In genomic region chr5:130044201-130044695, GRCm38 (mm10) we compare ENCODE assay signal across 8 mouse cellular contexts. TPM values are rescaled to one million over a fixed set of nuclear protein-coding genes. Genes with fewer than 3 reads are reported as not detected.
DNase-seq lines count a peak whose midpoint lies in the region; TF ChIP-seq lines count a peak whose summit lies in the region.

No protein-coding gene starts in this region.

- TF ChIP-seq POLR2A in CH12.LX (IDR thresholded peaks at IDR 0.05; ENCODE audit: low read depth, low read length) = no peak

- no peak for TF ChIP-seq EP300 in CH12.LX (IDR thresholded peaks at IDR 0.05; ENCODE audit: low read length)

- H3K9ac ChIP-seq in CH12.LX (ENCODE audit: insufficient read depth, low read depth) = no peak overlapping the region

- H3K36me3 ChIP-seq in heart, embryonic 10.5 days = peaks cover 80% of the 10 kb centered on the region
- peaks cover 73 to 94% of the 10 kb centered on the region in 2 experiments for H3K36me3 ChIP-seq in CH12.LX (replicated peaks in 1 of 2; ENCODE audit: control insufficient read depth in 1 of 2, insufficient read depth in 1 of 2, low read length in 1 of 2)

- no peak overlapping the region for H3K27ac ChIP-seq in heart, embryonic 10.5 days
- no peak overlapping the region for H3K27ac ChIP-seq in CH12.LX (ENCODE audit: insufficient read depth, low read depth)

- TF ChIP-seq RAD21 in CH12.LX (IDR thresholded peaks at IDR 0.05; ENCODE audit: low read depth, low read length) = peak; percentile 55

- no peaks in the 10 kb centered on the region; the same call in 1 of the 2 replicates for H3K79me2 ChIP-seq in CH12.LX (replicated peaks; ENCODE audit: control insufficient read depth, extremely low read depth, insufficient read depth, poor library complexity, severe bottlenecking)

- in situ Hi-C loops in CH12.LX (cut with MboI; ENCODE audit: low pct_ligation_motif_present, low pct_unique_long_range_greater_than_20kb, low sequenced_read_pairs) = no loop called here

- 0 out of 2 replicates have a peak, but pooled peaks cover 7% of the 10 kb centered on the region for H3K4me1 ChIP-seq in heart, embryonic 10.5 days
- H3K4me1 ChIP-seq in CH12.LX (ENCODE audit: control insufficient read depth in 1 of 2, insufficient read depth in 2 of 2) = peaks cover 0 to 10% of the 10 kb centered on the region in 2 experiments; a peak in 2 of 4 replicates

- intact Hi-C loops in left cerebral cortex, postnatal 14 days (cut with DNase I) = loop anchor here (5.0 kb wide), 1 partner anchor 93 kb away; no protein-coding TSS in a partner anchor

- peak; percentile 75 to 77 for DNase-seq in heart, adult 18-20 months
- DNase-seq in heart, embryonic 10.5 days (ENCODE audit: low spot score) = no peak
- no peak for DNase-seq in CH12.LX (ENCODE audit: extremely low read depth)
- DNase-seq in cerebellum, adult 11-12 months = peak; percentile 86
- DNase-seq in heart, adult 8-10 months (ENCODE audit: low spot score) = peak; percentile 70
- peak; percentile 48 to 71 for DNase-seq in left cerebral cortex, postnatal 14 days (ENCODE audit: low spot score in 2 of 2)
- DNase-seq in right cerebral cortex, postnatal 36 days (ENCODE audit: low spot score in 2 of 2) = peak; percentile 16 to 30
- no peak for DNase-seq in thymus, postnatal 25 days

- dilution Hi-C loops in CH12.LX (cut with MboI; ENCODE audit: extremely low pct_ligation_motif_present, extremely low pct_unique_long_range_greater_than_20kb, low sequenced_read_pairs) = no loop called here

- peaks cover 66% of the 10 kb centered on the region for H3K27me3 ChIP-seq in heart, embryonic 10.5 days (ENCODE audit: insufficient read depth, poor library complexity, severe bottlenecking)
- H3K27me3 ChIP-seq in CH12.LX (replicated peaks) = no peaks in the 10 kb centered on the region

- H3K4me2 ChIP-seq in CH12.LX (ENCODE audit: insufficient read depth, low read depth, poor library complexity, severe bottlenecking) = no peak overlapping the region

- 89% methylated on average over 7 of the region's 7 CpGs for WGBS in heart, embryonic 10.5 days

- no peaks in the 10 kb centered on the region for H3K9me3 ChIP-seq in heart, embryonic 10.5 days
- H3K9me3 ChIP-seq in CH12.LX (replicated peaks; ENCODE audit: low read length) = no peaks in the 10 kb centered on the region

- H3K4me3 ChIP-seq in heart, embryonic 10.5 days = no peak overlapping the region
- no peak overlapping the region for H3K4me3 ChIP-seq in CH12.LX (replicated peaks in 1 of 3; ENCODE audit: low read depth in 2 of 3, low read length in 2 of 3, poor library complexity in 1 of 3)

- peak; percentile 27 to 65; a peak in 3 of 4 replicates for TF ChIP-seq CTCF in CH12.LX (conservative IDR thresholded peaks at IDR 0.05 in 1 of 2, IDR thresholded peaks at IDR 0.05 in 1 of 2; ENCODE audit: low read depth in 2 of 2, low read length in 2 of 2)

TF ChIP-seq in CH12.LX, 34 proteins besides CTCF, POLR2A, EP300 and RAD21:
- TF ChIP-seq IRF4 (IDR thresholded peaks at IDR 0.05; ENCODE audit: low read depth, low read length) (no peak), USF1 (IDR thresholded peaks at IDR 0.05; ENCODE audit: low read depth, low read length) (no peak), TCF12 (IDR thresholded peaks at IDR 0.05; ENCODE audit: low read depth, low read length) (no peak), ELF1 (IDR thresholded peaks at IDR 0.05; ENCODE audit: low read depth, low read length) (no peak), SMC3 (IDR thresholded peaks at IDR 0.05; ENCODE audit: low read depth, low read length) (peak; percentile 63)
TF ChIP-seq in CH12.LX: peak in this region for 1.

RNA-seq across cellular contexts. Expression of gene Crcp, which starts 15.2 kb away (rescaled TPM):
- total RNA-seq in heart, adult 18-20 months (2021) = 10 to 100 TPM; 13.8 to 14.8 TPM
- 33.1 and 39.9 TPM in 2 replicates for polyA plus RNA-seq in heart, embryonic 10.5 days (2016; fragmentation: Nextera tagmentation; extraction: Ambion mirVana)
- total RNA-seq in CH12.LX (2012; rRNA removed) (42.3 and 50.2 TPM in 2 replicates), CH12.LX (2014; rRNA removed) (57.1 and 58.3 TPM in 2 replicates)
- 63.2 and 73.6 TPM in 2 replicates for polyA plus RNA-seq in CH12.LX (2012; ENCODE audit: insufficient read length, low read depth)
- 10 to 100 TPM; 11.5 to 16.1 (median 14.5) TPM for total RNA-seq in heart, adult 8-10 months (2022)
- total RNA-seq in left cerebral cortex, postnatal 14 days (2021) = 10 to 100 TPM; 30.1 to 33.7 TPM

RNA-seq across cellular contexts. Expression of gene Asl, which starts 15.2 kb away (rescaled TPM):
- 1 to 10 TPM; 4.6 to 5.0 TPM for total RNA-seq in heart, adult 18-20 months (2021)
- 25.1 and 35.9 TPM in 2 replicates for polyA plus RNA-seq in heart, embryonic 10.5 days (2016; fragmentation: Nextera tagmentation; extraction: Ambion mirVana)
- 54.4 and 70.4 TPM in 2 replicates for total RNA-seq in CH12.LX (2012; rRNA removed)
- total RNA-seq in CH12.LX (2014; rRNA removed) = 44.8 and 45.3 TPM in 2 replicates
- 60.1 and 61.0 TPM in 2 replicates for polyA plus RNA-seq in CH12.LX (2012; ENCODE audit: insufficient read length, low read depth)
- 1 to 10 TPM; 3.0 to 7.1 (median 6.3) TPM for total RNA-seq in heart, adult 8-10 months (2022)
- total RNA-seq in left cerebral cortex, postnatal 14 days (2021) = 10 to 100 TPM; 14.7 to 19.8 TPM

RNA-seq across cellular contexts. Expression of gene Tpst1, which starts 28.9 kb away (rescaled TPM):
- total RNA-seq in heart, adult 18-20 months (2021) = 1 to 10 TPM; 6.9 to 8.3 TPM
- 27.2 and 44.6 TPM in 2 replicates for polyA plus RNA-seq in heart, embryonic 10.5 days (2016; fragmentation: Nextera tagmentation; extraction: Ambion mirVana)
- total RNA-seq in CH12.LX (2012; rRNA removed) = 36.8 and 45.5 TPM in 2 replicates
- total RNA-seq in CH12.LX (2014; rRNA removed) = 49.9 and 52.5 TPM in 2 replicates
- polyA plus RNA-seq in CH12.LX (2012; ENCODE audit: insufficient read length, low read depth) = 43.2 and 50.4 TPM in 2 replicates
- total RNA-seq in heart, adult 8-10 months (2022) = 10 to 100 TPM in 1 of 4 experiments, 1 to 10 TPM in 3; 8.2 to 10.6 (median 9.3) TPM
- total RNA-seq in left cerebral cortex, postnatal 14 days (2021) = 10 to 100 TPM; 36.1 to 40.8 TPM

RNA-seq across cellular contexts. Expression of gene Gusb, which starts 41.4 kb away (rescaled TPM):
- 10 to 100 TPM; 14.1 TPM for total RNA-seq in heart, adult 18-20 months (2021)
- polyA plus RNA-seq in heart, embryonic 10.5 days (2016; fragmentation: Nextera tagmentation; extraction: Ambion mirVana) = 47.3 and 56.8 TPM in 2 replicates
- 180 and 187 TPM in 2 replicates for total RNA-seq in CH12.LX (2012; rRNA removed)
- total RNA-seq in CH12.LX (2014; rRNA removed) = 72.4 and 73.4 TPM in 2 replicates
- 200 and 210 TPM in 2 replicates for polyA plus RNA-seq in CH12.LX (2012; ENCODE audit: insufficient read length, low read depth)
- 10 to 100 TPM; 11.7 to 14.2 (median 12.8) TPM for total RNA-seq in heart, adult 8-10 months (2022)
- 10 to 100 TPM; 12.4 to 12.9 TPM for total RNA-seq in left cerebral cortex, postnatal 14 days (2021)

Comparison
In these comparisons a context has a peak if more than half of its experiments do, and no peak if none do; other contexts are left out.
1. DNase-seq: peak in heart, adult 18-20 months (2 of 2), cerebellum, adult 11-12 months (single experiment), heart, adult 8-10 months (single experiment), left cerebral cortex, postnatal 14 days (2 of 2) and right cerebral cortex, postnatal 36 days (2 of 2); none in heart, embryonic 10.5 days (single experiment), CH12.LX (single experiment) and thymus, postnatal 25 days (single experiment).